Mouse (Mus musculus) liver (tissue): ENCODE measurements around the gene Surf2.
"Not testable (repeated sequence)": the region's sequence is repeated elsewhere in the genome, so short reads cannot be mapped to it uniquely, and the experiment has no call there.

Experiments used
- DNase-seq: peaks from one replicate; pipeline ENCODE4 v3.0.0-alpha.2; 2020; ENCODE audit warnings: mixed read lengths

Gene Surf2

DNA sequence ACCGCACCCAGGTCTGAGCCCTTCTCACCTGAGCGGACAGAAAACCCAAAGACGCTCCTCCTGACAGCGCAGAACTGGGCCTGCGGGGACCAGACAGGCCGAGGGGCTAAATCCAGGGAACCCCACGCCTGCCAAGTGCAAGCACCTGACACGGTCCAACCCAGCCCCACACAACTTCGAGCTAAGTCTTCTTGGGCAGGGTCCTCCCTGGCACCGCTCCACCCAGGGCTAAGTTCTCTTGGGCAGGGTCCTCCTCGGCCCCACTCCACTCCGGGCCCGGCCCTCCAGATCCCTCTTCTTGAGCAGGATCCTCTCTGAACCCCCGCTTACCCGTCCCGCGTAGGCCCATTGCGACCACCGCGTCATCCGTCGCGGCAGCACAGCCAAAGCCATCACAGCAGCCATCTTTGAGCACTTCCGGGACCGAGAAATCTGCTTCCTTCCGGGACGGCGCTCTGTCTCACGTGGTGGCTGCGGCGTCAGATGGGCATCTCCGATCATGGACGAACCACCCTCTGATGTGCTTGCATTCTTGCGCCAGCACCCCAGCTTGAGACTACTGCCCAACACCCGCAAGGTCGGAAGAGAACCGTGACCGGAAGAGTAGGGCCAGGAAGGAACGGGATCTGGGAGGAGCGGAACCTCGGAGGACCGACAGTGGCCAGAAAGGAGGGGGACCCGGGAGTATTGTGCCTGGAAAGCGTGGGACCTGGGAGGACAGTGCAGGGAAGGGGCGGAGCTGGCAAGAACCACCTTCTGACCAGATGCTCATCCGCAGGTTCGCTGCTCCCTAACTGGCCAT, at the start of gene Surf2, which contains the start of gene Surf1:
TSS of gene Surf2 (plus strand) at position 441 of the 802 bp plus-strand sequence.
TSS of gene Surf1 (minus strand) at position 604 of the 802 bp plus-strand sequence.
- peak; percentile 78 for DNase-seq

DNA sequence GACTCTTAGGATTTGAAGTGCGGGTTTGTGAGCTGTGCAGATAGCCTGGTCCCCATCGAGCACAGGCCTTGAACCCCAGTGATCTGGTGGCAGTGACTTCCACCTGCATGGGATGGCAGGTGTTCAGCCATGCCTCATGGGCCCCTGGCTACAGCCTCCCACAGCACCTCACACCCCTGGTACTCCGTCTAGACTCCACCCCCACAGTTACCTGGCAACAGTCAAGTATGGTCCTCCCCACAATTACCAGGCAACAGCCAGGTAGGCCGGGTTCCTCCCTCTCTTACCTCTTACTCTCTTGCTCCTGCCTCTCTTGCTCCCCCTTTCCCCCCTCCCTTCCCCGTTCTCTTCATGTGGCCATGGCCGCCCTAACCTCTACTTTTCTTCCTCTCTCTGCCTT, 45.5 kb upstream of the Surf2 start:
- DNase-seq: no peak

DNA sequence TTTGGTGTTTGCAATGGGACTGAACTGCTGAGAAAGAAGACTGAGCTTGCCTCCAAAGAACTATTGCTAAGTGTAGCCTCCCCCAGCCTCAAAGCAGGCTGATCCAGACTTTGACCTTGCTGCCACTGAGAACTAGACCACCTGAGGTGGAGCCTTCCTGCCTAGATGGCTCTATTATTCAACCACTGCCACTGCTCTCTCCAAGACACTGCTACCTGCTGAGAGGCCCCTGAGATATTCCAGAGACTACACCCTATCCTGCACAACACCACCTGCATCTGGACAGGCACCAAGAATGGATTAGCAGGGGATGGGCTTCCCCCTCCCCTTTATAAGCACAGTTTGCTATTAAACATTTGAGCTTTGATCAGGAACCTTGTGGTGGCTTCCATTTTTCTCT, 37.6 kb upstream of the Surf2 start:
- DNase-seq: no peak

DNA sequence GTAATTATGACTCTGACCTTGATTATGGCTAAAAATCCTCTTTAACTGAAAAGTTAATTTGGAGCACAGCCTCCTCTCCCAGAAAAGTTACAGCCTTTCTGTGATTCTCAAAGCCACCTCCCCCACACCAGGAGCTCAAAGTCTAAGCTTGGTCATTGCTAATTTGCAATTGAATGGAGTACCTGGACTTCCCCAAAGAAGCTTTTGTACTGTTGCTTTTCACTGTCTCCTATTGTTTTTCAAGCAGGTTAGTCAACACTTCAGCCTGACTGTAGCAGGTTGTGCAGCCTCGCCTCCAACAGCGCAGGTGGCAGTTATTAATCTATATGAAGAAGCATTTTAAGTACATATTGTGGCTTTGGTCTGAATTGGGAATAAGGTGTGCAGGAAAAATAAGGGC, 30.6 kb upstream of the Surf2 start:
- DNase-seq: not testable (repeated sequence)

DNA sequence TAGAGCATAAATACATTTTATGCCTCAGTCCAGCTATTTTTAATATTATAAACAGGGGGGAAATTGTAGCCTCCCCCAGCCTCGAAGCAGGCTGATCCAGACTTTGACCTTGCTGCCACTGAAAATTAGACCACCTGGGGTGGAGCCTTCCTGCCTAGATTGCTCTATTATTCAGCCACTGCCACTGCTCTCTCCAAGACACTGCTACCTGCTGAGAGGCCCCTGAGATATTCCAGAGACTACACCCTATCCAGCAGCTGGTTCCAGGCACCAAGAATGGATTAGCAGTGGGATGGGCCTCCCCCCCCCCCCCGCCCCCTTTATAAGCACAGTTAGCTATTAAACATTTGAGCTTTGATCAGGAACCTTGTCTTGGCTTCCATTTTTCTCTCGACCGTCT, 30.0 kb upstream of the Surf2 start:
- not testable (repeated sequence) for DNase-seq

DNA sequence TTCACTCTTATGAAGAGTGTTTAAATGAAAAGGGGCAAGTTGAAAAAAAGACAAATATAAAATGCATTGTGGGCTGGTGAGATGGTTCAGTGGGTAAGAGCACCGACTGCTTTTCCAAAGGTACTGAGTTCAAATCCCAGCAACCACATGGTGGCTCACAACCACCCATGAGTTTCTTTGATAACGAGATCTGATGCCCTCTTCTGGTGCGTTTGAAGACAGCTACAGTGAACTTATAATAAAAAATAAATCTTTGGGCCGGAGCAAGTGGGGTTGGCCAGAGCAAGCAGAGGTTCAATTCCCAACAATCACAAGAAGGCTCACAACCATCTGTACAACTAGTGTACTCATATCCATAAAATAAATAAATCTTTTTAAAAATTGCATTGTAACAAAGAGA, 20.3 kb upstream of the Surf2 start:
- DNase-seq: no peak

DNA sequence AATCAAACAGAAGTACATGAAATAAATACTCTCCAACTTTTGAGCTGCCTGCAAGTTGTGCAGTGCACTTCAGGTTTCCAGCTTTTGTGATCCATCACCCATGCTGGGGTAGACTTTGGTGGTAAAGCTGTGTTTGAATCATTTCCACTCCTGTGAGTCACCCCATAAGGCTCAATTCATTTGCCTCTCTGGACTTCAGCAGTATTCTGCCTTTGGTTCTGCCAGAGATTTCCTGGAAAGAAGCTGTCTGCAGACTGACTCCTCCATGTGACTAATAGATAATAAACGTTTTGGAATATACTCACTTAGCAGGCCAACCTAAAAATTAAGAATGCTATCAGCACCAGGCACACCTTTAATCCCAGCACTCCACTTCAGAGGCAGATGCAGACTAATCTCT, 15.4 kb upstream of the Surf2 start:
- no peak for DNase-seq

DNA sequence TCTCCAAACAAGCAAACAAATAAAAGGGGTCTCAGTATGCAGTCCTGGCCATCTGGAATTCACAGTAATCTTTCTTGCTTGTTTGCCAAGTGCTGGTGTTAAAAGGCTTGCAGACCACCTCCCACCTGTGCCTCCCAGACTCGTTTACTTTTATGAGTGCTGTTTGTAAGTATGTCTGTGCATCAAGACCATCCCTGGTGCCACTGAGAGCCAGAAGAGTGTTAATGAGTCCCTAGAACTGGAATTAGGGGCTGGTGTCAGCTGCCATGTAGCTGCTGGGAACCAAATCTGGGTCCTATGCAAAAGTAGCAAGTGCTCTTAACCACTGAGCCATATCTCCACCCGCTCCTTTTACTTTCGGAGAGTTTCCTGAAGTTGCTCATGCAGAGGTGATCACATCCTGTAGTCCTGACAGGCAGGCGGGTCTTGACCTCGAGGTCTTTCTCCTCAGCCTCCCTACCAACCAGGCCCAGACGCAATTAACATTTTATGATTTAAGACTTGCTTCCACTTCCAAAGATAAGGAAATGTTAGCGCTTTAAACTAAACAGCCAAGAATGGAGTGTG, 14.2 kb upstream of the Surf2 start:
- DNase-seq: no peak

DNA sequence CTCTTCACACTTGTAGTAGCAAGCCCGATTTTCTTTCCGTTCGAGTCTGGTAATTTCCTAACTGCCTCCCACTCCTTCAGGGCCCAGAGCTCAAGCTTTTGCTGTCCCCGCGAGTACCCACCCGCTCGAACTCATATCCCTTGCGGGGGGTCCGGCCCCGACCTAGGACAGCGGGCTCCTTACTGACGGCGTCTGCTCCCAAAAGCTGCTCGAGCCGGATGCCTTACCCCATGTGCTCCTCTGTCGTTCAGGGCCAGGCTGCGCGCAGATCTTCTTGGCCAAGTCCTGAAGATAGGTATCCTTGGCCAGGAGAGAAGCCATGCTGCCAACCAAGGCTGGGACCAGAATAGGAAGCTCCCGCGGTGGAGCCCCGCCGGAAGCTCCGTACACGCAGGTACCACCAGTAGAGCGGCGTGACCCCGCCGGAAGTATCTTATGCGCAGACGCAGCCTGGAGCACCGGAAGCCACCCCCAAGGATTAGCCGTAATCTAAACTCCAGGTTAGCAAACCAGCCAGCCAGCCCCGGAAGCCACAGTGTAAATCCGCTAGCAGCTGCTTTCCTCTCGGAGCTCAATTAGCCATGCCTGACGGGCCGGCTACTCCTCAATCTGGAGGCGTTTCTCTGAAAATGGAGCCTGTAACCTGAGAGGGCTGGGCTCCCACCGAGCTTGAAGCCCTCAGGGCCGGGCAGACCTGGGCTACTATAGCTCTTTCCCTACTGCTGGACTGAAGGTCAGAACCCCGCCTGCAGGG, 13.5 kb upstream of the Surf2 start, which contains the start of gene Surf6:
TSS of gene Surf6 (minus strand) at position 413 of the 754 bp plus-strand sequence.
- DNase-seq: peak; percentile 94

DNA sequence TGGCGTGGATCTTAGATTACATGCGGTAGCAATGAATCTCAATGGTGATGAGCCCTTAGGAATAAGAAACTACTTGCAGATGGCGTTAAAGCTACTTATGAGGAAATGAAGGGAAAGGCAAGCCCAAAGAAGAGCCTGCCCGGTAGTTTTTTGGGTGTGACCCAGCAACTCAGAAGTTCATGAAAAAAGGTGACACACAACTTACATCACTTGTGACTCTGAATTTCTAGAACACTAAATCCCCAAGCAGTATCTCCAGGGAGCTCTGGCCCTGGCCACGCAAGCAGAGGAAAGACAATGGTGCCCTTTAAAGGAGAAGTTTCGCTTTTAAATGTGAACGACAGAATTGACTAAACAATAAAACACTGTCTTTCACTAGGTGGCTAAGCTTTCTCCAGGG, 12.9 kb upstream of the Surf2 start:
- no peak for DNase-seq

DNA sequence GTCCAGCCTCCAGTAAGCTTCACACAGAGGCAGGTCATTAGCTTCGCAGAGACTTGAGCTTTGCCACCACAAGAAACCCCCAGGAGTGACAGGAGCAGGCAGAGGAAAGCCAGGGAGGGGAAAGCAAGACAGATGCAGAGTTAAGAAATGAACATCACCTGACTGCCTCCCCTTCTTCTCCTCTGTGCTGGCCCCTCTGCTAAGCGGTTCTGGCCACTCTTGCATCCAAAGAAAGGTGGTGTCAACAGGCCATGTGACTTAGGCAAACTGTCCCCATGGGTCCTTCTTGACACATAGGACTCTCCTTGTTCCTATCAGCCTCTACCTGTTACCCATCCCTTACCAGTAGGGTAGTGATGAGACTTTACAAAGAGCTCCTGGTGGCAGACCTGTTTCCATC, 10.2 kb upstream of the Surf2 start:
- no peak for DNase-seq

DNA sequence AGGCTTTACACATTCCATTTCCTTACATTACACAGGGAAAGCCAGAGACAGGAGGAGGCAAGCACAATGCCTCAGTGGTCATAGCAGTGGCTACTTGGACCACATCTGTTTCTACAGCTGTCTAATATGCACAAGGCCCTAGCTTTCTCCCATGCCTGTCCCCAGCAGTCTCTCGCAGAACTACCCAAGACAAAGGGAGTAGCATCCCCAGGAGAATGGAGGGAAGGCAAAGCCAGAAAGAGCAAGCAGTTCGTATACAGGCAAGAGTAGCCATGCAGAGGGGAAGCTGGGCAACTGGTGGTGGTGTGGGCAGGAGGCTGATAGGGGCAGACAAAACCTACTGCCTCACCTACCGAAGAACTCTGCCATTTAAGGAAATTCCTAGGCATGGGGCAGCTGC, 9.7 kb upstream of the Surf2 start:
- no peak for DNase-seq

DNA sequence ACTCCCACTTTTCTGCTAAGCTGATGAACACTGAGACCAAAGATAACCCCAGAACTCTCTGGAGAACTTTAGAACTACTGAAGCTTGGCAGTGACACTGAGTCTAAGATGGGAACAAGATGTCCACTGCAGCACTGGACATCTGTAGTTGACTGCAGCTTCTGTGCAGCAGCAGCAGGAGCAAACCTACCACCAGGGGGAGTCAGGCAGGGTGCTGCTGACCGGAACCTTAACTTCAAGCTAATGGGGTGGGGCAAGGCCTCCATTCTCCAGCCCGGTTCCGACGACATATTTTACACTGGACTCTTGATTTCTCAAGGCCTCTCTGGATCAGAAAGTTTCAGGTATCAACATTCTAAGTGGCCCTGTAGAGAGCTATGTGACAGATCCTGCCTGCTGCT, 9.1 kb upstream of the Surf2 start:
- peak; percentile 57 for DNase-seq

DNA sequence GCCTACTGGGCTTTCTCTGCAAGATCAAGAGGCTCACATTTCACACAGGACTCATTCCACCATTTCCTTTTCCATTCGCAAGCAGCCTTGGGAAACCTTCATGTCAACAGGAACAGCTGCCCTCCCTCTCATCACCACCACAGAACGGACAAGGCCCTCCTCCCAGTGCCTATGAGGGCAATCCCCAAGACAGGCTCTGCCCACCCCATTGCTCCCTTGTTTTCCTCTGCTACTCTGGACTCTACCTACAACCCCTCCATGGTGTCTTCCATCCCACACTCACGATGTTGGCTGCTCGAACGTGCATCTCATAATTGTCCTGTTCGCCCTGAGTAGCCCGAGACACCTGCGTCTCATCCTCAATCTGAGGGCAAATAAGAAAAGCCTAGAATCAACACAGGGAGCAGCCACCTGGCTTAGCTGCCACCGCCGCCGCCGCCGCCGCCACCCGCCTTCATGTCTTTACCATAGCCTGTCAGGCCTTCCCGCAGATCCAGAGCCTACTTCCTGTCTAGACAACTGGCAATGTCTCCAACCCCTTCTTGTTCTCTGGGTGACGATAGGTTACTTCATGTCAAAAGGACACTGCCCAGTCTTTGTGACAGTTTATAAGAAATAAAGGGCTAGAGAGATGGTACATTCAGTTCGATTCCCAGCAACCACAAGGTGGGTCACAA, 7.3 kb upstream of the Surf2 start:
- DNase-seq: no peak

DNA sequence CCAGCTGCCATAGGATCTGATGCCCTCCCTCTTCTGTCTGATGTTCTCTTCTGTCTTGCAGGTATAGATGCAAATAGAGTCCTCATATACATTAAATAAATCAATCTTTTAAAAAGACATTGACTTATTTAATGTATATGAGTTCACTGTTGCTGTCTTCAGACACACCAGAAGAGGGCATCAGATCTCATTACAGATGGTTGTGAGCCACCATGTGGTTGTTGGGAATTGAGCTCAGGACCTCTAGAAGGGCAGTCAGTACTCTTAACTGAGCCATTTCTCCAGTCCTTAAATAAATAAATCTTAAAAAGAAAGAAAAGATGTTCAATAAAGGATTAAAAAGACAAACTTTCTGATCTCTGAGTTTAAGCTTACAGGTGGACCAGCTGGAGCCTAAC, 6.8 kb upstream of the Surf2 start:
- DNase-seq: no peak

DNA sequence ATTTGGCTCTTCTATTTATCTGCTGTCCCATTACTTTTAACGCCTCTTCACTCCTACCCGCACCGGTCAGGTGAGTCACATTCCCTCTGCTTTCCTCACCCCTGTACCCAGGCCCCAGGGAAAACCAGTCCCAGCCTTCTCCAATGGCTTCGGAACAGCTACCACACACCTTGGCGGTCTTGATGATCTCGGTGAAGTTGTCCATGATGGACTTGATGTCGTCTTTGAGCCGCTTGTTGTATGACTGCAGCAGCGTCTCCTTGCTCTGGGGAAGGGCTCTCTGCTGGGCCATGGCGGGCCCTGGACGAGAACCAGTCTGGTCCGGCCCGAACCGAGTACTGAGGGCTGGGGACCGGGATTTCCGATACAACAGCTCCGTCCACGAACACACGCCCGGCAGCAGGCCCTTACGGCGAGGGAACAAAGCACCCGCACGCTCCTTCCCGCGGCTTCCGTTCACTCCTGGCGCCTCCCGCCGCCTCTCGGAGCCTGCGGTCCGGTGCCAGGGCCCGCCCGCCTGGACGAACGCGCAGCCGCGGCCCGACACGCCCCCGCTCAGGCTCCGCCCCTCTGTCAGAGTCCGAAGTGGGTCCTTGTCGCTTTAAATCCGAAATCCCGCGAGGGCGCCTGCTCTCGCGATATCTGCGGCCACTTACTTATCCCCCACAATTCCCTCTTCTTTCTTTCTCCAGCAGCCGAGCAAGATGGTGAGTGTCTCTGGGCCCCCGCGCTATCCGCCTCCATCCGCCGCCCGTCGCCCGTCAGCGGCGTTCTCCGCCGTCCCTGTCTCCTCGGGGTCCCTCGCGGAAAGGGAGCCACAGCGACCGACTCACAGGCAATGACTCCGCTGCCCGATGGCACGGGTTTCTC, 5.8 kb upstream of the Surf2 start, which contains the start of the genes Med22 and Rpl7a:
TSS of gene Med22 (minus strand) at position 554 of the 870 bp plus-strand sequence.
TSS of gene Rpl7a (plus strand) at position 641 of the 870 bp plus-strand sequence.
- DNase-seq: peak; percentile 100

DNA sequence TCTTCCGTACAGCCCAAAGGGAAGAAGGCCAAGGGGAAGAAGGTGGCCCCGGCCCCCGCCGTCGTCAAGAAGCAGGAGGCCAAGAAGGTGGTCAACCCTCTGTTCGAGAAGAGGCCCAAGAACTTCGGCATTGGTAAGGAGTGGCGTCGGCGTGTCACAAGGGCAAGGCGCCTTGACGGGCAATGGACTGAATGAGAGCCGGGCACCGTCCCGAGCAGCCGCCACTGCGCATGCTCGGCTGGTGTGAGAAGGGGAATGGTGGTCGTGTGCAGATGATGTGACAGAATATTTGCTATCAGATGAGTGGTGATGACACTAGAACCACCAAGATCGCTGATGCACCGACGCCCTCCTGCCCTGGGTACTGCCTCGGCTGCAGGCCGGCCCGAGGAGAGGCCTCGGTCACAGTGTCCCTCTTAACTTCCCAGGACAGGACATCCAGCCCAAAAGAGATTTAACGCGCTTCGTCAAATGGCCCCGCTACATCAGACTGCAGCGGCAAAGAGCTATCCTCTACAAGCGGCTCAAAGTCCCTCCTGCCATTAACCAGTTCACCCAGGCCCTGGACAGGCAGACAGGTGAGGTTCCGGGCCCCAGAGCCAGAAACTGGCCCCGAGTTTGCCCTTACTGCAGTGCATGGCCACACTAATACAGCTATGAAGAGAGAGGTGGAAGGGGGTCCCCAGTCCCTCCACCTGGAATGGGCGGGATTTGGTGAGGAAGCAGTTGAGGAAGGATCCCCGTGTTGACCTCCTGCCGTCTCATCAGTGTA, 5.0 kb upstream of the Surf2 start:
- DNase-seq: peak; percentile 68

DNA sequence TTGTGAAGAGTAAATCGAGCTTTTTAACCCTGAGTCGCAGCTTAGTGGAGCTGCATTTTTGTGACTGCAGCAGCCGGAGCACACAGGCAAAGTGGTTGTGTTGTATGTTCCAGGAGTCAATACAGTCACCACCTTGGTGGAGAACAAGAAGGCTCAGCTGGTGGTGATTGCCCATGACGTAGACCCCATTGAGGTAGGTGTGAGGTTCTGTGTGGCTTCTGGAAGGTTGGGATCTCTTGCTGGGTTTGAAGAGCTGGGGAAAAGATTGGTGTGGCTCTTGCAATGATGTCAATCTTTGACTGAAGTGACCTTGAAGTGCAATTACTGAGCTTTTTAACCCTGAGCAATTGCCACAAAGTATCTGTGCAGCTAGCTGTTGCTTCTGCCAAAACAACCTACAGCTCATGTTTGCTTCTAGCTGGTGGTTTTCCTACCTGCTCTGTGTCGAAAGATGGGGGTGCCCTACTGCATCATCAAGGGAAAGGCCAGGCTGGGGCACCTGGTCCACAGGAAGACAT, 3.9 kb upstream of the Surf2 start:
- DNase-seq: no peak

DNA sequence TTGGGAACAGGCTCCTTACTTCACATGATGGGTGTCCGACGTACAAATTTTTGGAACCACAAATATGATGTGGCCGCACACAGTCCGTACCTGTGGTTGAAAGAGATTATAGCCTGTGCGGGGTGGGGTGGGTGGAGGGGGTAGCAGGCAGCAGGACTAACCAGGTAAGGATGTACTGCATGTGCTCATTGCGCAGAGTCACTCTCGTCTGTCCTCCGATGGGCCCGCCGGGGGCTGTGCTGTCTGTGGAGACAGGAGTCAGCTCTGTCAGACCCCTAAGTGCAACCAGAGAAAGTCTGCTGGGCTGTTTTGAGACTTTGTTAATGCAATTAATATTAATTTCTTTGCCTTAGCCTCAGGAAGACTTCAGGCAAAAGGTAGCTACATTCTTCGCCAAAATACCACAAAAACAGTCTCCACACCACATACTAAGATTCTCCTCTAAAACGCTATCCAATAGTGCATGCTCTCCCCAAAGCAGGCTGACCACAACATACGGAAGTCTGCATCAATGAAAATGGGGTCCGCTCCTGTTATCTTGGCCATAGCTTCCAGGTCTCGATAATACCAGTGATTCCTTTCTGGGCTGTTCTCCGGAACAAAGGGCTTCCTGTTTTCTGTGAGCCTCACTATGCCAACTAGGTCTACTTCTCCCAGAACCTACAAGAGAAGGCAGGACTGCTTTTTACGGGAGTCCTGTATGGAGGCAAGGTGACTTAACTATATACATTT, 2.6 kb upstream of the Surf2 start:
- peak; percentile 33 for DNase-seq
